ENCODE assay signal across 8 mouse cellular contexts in the genomic region with DNA sequence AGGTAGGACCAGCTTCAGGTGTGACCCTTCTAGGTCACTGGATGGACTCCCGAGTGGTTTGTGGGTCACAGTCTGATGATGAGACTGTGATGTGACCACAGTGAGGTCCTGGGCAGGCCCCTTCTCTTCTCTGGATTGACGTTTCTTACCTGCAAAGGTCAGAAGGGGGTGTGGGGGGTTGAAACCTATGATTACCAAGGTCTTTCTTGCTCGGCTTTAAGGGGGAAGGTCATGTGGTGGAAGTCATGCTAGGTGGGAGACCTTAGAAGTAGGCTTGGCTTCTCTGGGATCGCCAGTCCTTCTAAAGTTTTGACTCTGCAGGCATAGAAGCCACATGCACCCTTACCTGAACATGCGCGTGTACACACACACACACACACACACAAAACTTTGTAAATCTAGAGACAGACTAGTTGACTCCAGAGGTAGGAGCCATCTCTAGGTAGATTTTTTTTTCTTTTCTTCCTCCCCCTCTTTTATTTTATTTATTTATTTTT. TPM values are rescaled to one million over a fixed set of nuclear protein-coding genes. Genes with fewer than 3 reads are reported as not detected.
DNase-seq lines count a peak whose midpoint lies in the region; ATAC-seq and TF ChIP-seq lines count a peak whose summit lies in the region.

No protein-coding gene starts in this region.

- H3K27ac ChIP-seq in lung, embryonic 14.5 days (ENCODE audit: low read depth) = no peak overlapping the region
- no peak overlapping the region for H3K27ac ChIP-seq in embryonic facial prominence, embryonic 14.5 days (replicated peaks; ENCODE audit: low read depth, low read length)
- H3K27ac ChIP-seq in limb, embryonic 11.5 days (replicated peaks; ENCODE audit: low read depth, low read length) = no peak overlapping the region
- no peak overlapping the region for H3K27ac ChIP-seq in neural tube, embryonic 15.5 days (replicated peaks)

- peak; percentile 7; the same call in 1 of the 2 replicates for ATAC-seq in lung, embryonic 14.5 days (ENCODE audit: insufficient read depth)
- ATAC-seq in embryonic facial prominence, embryonic 14.5 days (ENCODE audit: low read depth) = no peak
- no peak for ATAC-seq in limb, embryonic 11.5 days (ENCODE audit: insufficient number of reproducible peaks, low FRiP score, low TSS enrichment, low read depth)
- no peak for ATAC-seq in neural tube, embryonic 15.5 days (ENCODE audit: low FRiP score)

- no peak for TF ChIP-seq CTCF in lung, embryonic 14.5 days (IDR thresholded peaks at IDR 0.05; ENCODE audit: low read depth)

- 35% methylated on average over 6 of the region's 6 CpGs for WGBS in lung, embryonic 14.5 days
- WGBS in embryonic facial prominence, embryonic 14.5 days = 50% methylated on average over 6 of the region's 6 CpGs
- WGBS in limb, embryonic 11.5 days = 37% methylated on average over 6 of the region's 6 CpGs
- WGBS in neural tube, embryonic 15.5 days = 47% methylated on average over 6 of the region's 6 CpGs

- H3K27me3 ChIP-seq in lung, embryonic 14.5 days (ENCODE audit: insufficient read depth, low read length) = no peaks in the 10 kb centered on the region; the same call in 1 of the 2 replicates
- H3K27me3 ChIP-seq in embryonic facial prominence, embryonic 14.5 days (replicated peaks; ENCODE audit: control insufficient read depth, insufficient read depth, low read length) = no peaks in the 10 kb centered on the region; the same call in none of the 2 replicates
- H3K27me3 ChIP-seq in limb, embryonic 11.5 days (ENCODE audit: control insufficient read depth, insufficient read depth, low read length) = peaks cover 9% of the 10 kb centered on the region; the same call in 1 of the 2 replicates
- H3K27me3 ChIP-seq in neural tube, embryonic 15.5 days (replicated peaks) = peaks cover 60% of the 10 kb centered on the region

- no peaks in the 10 kb centered on the region for H3K36me3 ChIP-seq in lung, embryonic 14.5 days (ENCODE audit: insufficient read depth)
- H3K36me3 ChIP-seq in embryonic facial prominence, embryonic 14.5 days (ENCODE audit: control insufficient read depth, insufficient read depth, low read length) = no peaks in the 10 kb centered on the region
- no peaks in the 10 kb centered on the region for H3K36me3 ChIP-seq in limb, embryonic 11.5 days (ENCODE audit: control insufficient read depth, insufficient read depth, low read length)
- no peaks in the 10 kb centered on the region for H3K36me3 ChIP-seq in neural tube, embryonic 15.5 days

- peak overlapping the region; percentile 49 for H3K4me3 ChIP-seq in lung, embryonic 14.5 days (ENCODE audit: low read depth, low read length)
- peak overlapping the region; percentile 51 for H3K4me3 ChIP-seq in embryonic facial prominence, embryonic 14.5 days (ENCODE audit: low read depth, low read length)
- H3K4me3 ChIP-seq in limb, embryonic 11.5 days (ENCODE audit: low read depth, low read length) = peak overlapping the region; percentile 51
- peak overlapping the region; percentile 46 for H3K4me3 ChIP-seq in neural tube, embryonic 15.5 days (replicated peaks)

- peak overlapping the region; percentile 77 for H3K4me2 ChIP-seq in lung, embryonic 14.5 days
- H3K4me2 ChIP-seq in embryonic facial prominence, embryonic 14.5 days (ENCODE audit: low read depth, low read length) = peak overlapping the region; percentile 73
- H3K4me2 ChIP-seq in limb, embryonic 11.5 days (ENCODE audit: low read depth, severe bottlenecking) = peak overlapping the region; percentile 73
- H3K4me2 ChIP-seq in neural tube, embryonic 15.5 days = peak overlapping the region; percentile 68

- peak overlapping the region; percentile 52; the same call in 1 of the 2 replicates for H3K9ac ChIP-seq in lung, embryonic 14.5 days
- peak overlapping the region; percentile 64 for H3K9ac ChIP-seq in embryonic facial prominence, embryonic 14.5 days (ENCODE audit: low read depth, low read length)
- no peak overlapping the region for H3K9ac ChIP-seq in limb, embryonic 11.5 days (ENCODE audit: low read length)
- no peak overlapping the region for H3K9ac ChIP-seq in neural tube, embryonic 15.5 days (replicated peaks)

- no peaks in the 10 kb centered on the region for H3K4me1 ChIP-seq in lung, embryonic 14.5 days (ENCODE audit: insufficient read depth)
- H3K4me1 ChIP-seq in embryonic facial prominence, embryonic 14.5 days (ENCODE audit: control insufficient read depth, insufficient read depth, low read length) = peaks cover 7% of the 10 kb centered on the region; the same call in 1 of the 2 replicates
- H3K4me1 ChIP-seq in limb, embryonic 11.5 days (ENCODE audit: control insufficient read depth, insufficient read depth, low read length) = peaks cover 4% of the 10 kb centered on the region; the same call in 1 of the 2 replicates
- H3K4me1 ChIP-seq in neural tube, embryonic 15.5 days = peaks cover 10% of the 10 kb centered on the region

- intact Hi-C loops in gastrocnemius, postnatal 36 days (cut with DNase I) = loop anchor here (5.0 kb wide), 1 partner anchor 37 kb away; no protein-coding TSS in a partner anchor

- no peak for DNase-seq in lung, embryonic 14.5 days
- no peak for DNase-seq in lung, postnatal 14 days
- DNase-seq in embryonic facial prominence, embryonic 14.5 days (ENCODE audit: low spot score) = no peak
- DNase-seq in limb, embryonic 11.5 days (ENCODE audit: low spot score) = no peak
- DNase-seq in thymus, postnatal 10 days (ENCODE audit: low spot score in 2 of 2) = no peak
- DNase-seq in gastrocnemius, postnatal 36 days = no peak
- DNase-seq in urinary bladder, postnatal 4 days (ENCODE audit: low spot score in 2 of 2) = no peak

- no peaks in the 10 kb centered on the region for H3K9me3 ChIP-seq in lung, embryonic 14.5 days (ENCODE audit: low read depth, low read length)
- H3K9me3 ChIP-seq in embryonic facial prominence, embryonic 14.5 days (ENCODE audit: control insufficient read depth, low read length) = no peaks in the 10 kb centered on the region
- no peaks in the 10 kb centered on the region for H3K9me3 ChIP-seq in limb, embryonic 11.5 days (ENCODE audit: control insufficient read depth, low read length)
- H3K9me3 ChIP-seq in neural tube, embryonic 15.5 days (replicated peaks) = no peaks in the 10 kb centered on the region

RNA-seq across cellular contexts. Expression of a gene that starts 0.5 kb away (rescaled TPM):
- 5.4 and 5.8 TPM in 2 replicates for polyA plus RNA-seq in lung, embryonic 14.5 days (2014; fragmentation: Nextera tagmentation; extraction: Ambion mirVana)
- 8.2 and 9.2 TPM in 2 replicates for polyA plus RNA-seq in embryonic facial prominence, embryonic 14.5 days (2014; fragmentation: Nextera tagmentation; extraction: Ambion mirVana)
- 1.9 and 2.0 TPM in 2 replicates for polyA plus RNA-seq in limb, embryonic 11.5 days (2014; fragmentation: Nextera tagmentation; extraction: Ambion mirVana)
- polyA plus RNA-seq in neural tube, embryonic 15.5 days (2015; fragmentation: Nextera tagmentation; extraction: Ambion mirVana) = 2.1 and 10.1 TPM in 2 replicates
- total RNA-seq in gastrocnemius, postnatal 36 days (2021) = 10 to 100 TPM in 1 of 2 experiments, 1 to 10 TPM in 1; 8.4 to 11.8 TPM

RNA-seq across cellular contexts. Expression of a gene that starts 9.1 kb away (rescaled TPM):
- polyA plus RNA-seq in lung, embryonic 14.5 days (2014; fragmentation: Nextera tagmentation; extraction: Ambion mirVana) = 26.6 and 27.9 TPM in 2 replicates
- polyA plus RNA-seq in embryonic facial prominence, embryonic 14.5 days (2014; fragmentation: Nextera tagmentation; extraction: Ambion mirVana) = 24.5 and 27.6 TPM in 2 replicates
- 16.9 and 19.7 TPM in 2 replicates for polyA plus RNA-seq in limb, embryonic 11.5 days (2014; fragmentation: Nextera tagmentation; extraction: Ambion mirVana)
- 18.5 and 25.5 TPM in 2 replicates for polyA plus RNA-seq in neural tube, embryonic 15.5 days (2015; fragmentation: Nextera tagmentation; extraction: Ambion mirVana)
- total RNA-seq in gastrocnemius, postnatal 36 days (2021) = 100 to 1,000 TPM; 103 to 135 TPM

Comparison
In these comparisons a context has a peak if more than half of its experiments do, and no peak if none do; other contexts are left out.
1. H3K9ac ChIP-seq: peak in lung, embryonic 14.5 days (single experiment) and embryonic facial prominence, embryonic 14.5 days (single experiment); none in limb, embryonic 11.5 days (single experiment) and neural tube, embryonic 15.5 days (single experiment).
2. Peak in every context shown above with its lines, with median percentiles within 50 percentile points of each other: H3K4me2 ChIP-seq and H3K4me3 ChIP-seq.